Mouse (Mus musculus) MEL (cell line): ENCODE measurements around the gene Osbpl8. TPM values are rescaled to one million over a fixed set of nuclear protein-coding genes. Genes with fewer than 3 reads are reported as not detected.

Experiments
- DNase-seq: peaks from one replicate; pipeline ENCODE4 v3.0.0; 2011; ENCODE audit warnings: low read depth, low spot score
- H3K27ac ChIP-seq: 2 replicates; pipeline ENCODE4 v1.5.1; 2012; ENCODE audit warnings: low read depth, mild to moderate bottlenecking, control low read depth, low read length, moderate library complexity; ENCODE audit not compliant: control insufficient read depth
- H3K27me3 ChIP-seq, 2 experiments: fragments of 150-350 bp in 1 of 2; sonication (generic) in 1 of 2; 2 replicates each; pipeline ENCODE4 v1.6.1; 2012; ENCODE audit warnings: low read length in 2 of 2, mild to moderate bottlenecking in 2 of 2, improper control_type of control experiment in 1 of 2, moderate library complexity in 1 of 2; ENCODE audit not compliant: insufficient read depth in 2 of 2, control insufficient read depth in 1 of 2
- H3K36me3 ChIP-seq, 2 experiments: 2 replicates each; pipeline ENCODE4 v1.6.1; 2012 to 2014; ENCODE audit warnings: low read length in 2 of 2, improper control_type of control experiment in 1 of 2, inconsistent platforms in 1 of 2, mild to moderate bottlenecking in 1 of 2; ENCODE audit not compliant: insufficient read depth in 2 of 2, control insufficient read depth in 1 of 2
- H3K4me1 ChIP-seq, 2 experiments: fragments of 150-350 bp in 1 of 2; sonication (generic) in 1 of 2; 2 replicates each; pipeline ENCODE4 v1.6.1; 2012; ENCODE audit warnings: low read length in 2 of 2, improper control_type of control experiment in 1 of 2, mild to moderate bottlenecking in 1 of 2; ENCODE audit not compliant: insufficient read depth in 2 of 2, control insufficient read depth in 1 of 2
- H3K4me3 ChIP-seq, 2 experiments: fragments of 150-350 bp in 1 of 2; sonication (generic) in 1 of 2; 2 replicates each; pipeline ENCODE4 v1.5.1; 2012; ENCODE audit warnings: low read depth in 2 of 2, low read length in 2 of 2, mild to moderate bottlenecking in 2 of 2, moderate library complexity in 2 of 2, control low read depth in 1 of 2, improper control_type of control experiment in 1 of 2; ENCODE audit not compliant: control insufficient read depth in 1 of 2, insufficient read depth in 1 of 2
- H3K79me2 ChIP-seq: 2 replicates; pipeline ENCODE4 v1.6.1; 2012; ENCODE audit warnings: mild to moderate bottlenecking, low read length, moderate library complexity; ENCODE audit not compliant: control insufficient read depth, poor library complexity, insufficient read depth
- H3K9ac ChIP-seq: 2 replicates; pipeline ENCODE4 v1.6.1; 2012; ENCODE audit warnings: low read depth, mild to moderate bottlenecking, control low read depth, low read length, moderate library complexity; ENCODE audit not compliant: control insufficient read depth, poor library complexity, severe bottlenecking
- H3K9me3 ChIP-seq: fragments of 150-350 bp; sonication (generic); replicated peaks from 2 replicates; pipeline ENCODE4 v1.6.1; 2012; ENCODE audit warnings: mild to moderate bottlenecking, low read length, improper control_type of control experiment, moderate library complexity; ENCODE audit not compliant: insufficient read depth
- CHD1 ChIP-seq: IDR thresholded peaks from 2 replicates; pipeline ENCODE4 v1.6.1; 2012; ENCODE audit warnings: low read depth, mild to moderate bottlenecking, inconsistent platforms, low read length, improper control_type of control experiment
- CHD2 ChIP-seq: IDR thresholded peaks from 2 replicates; pipeline ENCODE4 v1.6.1; 2011; ENCODE audit warnings: low read length, improper control_type of control experiment
- EP300 ChIP-seq, 2 experiments: IDR thresholded peaks; 2 replicates each; pipeline ENCODE4 v1.6.1; 2011; ENCODE audit warnings: improper control_type of control experiment in 2 of 2, low read length in 2 of 2, low read depth in 1 of 2, mild to moderate bottlenecking in 1 of 2
- GATA1 ChIP-seq: IDR thresholded peaks from 2 replicates; pipeline ENCODE4 v1.6.1; 2011; ENCODE audit warnings: low read depth, low read length, improper control_type of control experiment
- KAT2A ChIP-seq: conservative IDR thresholded peaks from 2 replicates; pipeline ENCODE4 v1.6.1; 2012; ENCODE audit warnings: low read depth, low read length, improper control_type of control experiment, inconsistent platforms
- MAFK ChIP-seq: IDR thresholded peaks from 2 replicates; pipeline ENCODE4 v1.6.1; 2011; ENCODE audit warnings: low read depth, mild to moderate bottlenecking, low read length, improper control_type of control experiment, borderline replicate concordance
- MAZ ChIP-seq: IDR thresholded peaks from 2 replicates; pipeline ENCODE4 v1.6.1; 2012; ENCODE audit warnings: low read depth, mild to moderate bottlenecking, inconsistent platforms, low read length, improper control_type of control experiment
- MXI1 ChIP-seq: IDR thresholded peaks from 2 replicates; pipeline ENCODE4 v1.6.1; 2011; ENCODE audit warnings: mild to moderate bottlenecking, low read depth, low read length, improper control_type of control experiment
- MYC ChIP-seq: IDR thresholded peaks from 2 replicates; pipeline ENCODE4 v1.6.1; 2011; ENCODE audit warnings: low read depth, mild to moderate bottlenecking, low read length, improper control_type of control experiment, moderate library complexity
- NELFE ChIP-seq: IDR thresholded peaks from 2 replicates; pipeline ENCODE4 v1.6.1; 2011; ENCODE audit warnings: low read depth, low read length, improper control_type of control experiment
- POLR2AphosphoS2 ChIP-seq: IDR thresholded peaks from 2 replicates; pipeline ENCODE4 v1.6.1; 2011; ENCODE audit warnings: low read length, improper control_type of control experiment
- RCOR1 ChIP-seq: IDR thresholded peaks from 2 replicates; pipeline ENCODE4 v1.6.1; 2012; ENCODE audit warnings: low read depth, mild to moderate bottlenecking, inconsistent platforms, low read length, improper control_type of control experiment
- SIN3A ChIP-seq: IDR thresholded peaks from 2 replicates; pipeline ENCODE4 v1.6.1; 2012; ENCODE audit warnings: low read length, improper control_type of control experiment, inconsistent platforms
- SMC3 ChIP-seq: IDR thresholded peaks from 2 replicates; pipeline ENCODE4 v1.6.1; 2011; ENCODE audit warnings: low read depth, low read length, improper control_type of control experiment
- TBP ChIP-seq: IDR thresholded peaks from 2 replicates; pipeline ENCODE4 v1.8.0; 2011; ENCODE audit warnings: low read depth, low read length, improper control_type of control experiment
- TCF12 ChIP-seq: IDR thresholded peaks from 2 replicates; pipeline ENCODE4 v1.6.1; 2014; ENCODE audit warnings: low read depth, mild to moderate bottlenecking, inconsistent platforms, low read length, improper control_type of control experiment, moderate library complexity
- UBTF ChIP-seq: IDR thresholded peaks from 2 replicates; pipeline ENCODE4 v1.6.1; 2012; ENCODE audit warnings: low read depth, mild to moderate bottlenecking, inconsistent platforms, low read length, improper control_type of control experiment, moderate library complexity, borderline replicate concordance; ENCODE audit not compliant: insufficient read depth
- USF1 ChIP-seq: IDR thresholded peaks from 2 replicates; pipeline ENCODE4 v1.6.1; 2014; ENCODE audit warnings: low read depth, mild to moderate bottlenecking, inconsistent platforms, low read length, improper control_type of control experiment, moderate library complexity
- USF2 ChIP-seq, 2 experiments: IDR thresholded peaks; 2 replicates each; pipeline ENCODE4 v1.6.1; 2011 to 2012; ENCODE audit warnings: improper control_type of control experiment in 2 of 2, low read length in 2 of 2, borderline replicate concordance in 1 of 2, inconsistent platforms in 1 of 2, low read depth in 1 of 2, mild to moderate bottlenecking in 1 of 2; ENCODE audit not compliant: insufficient read depth in 1 of 2
- ZC3H11A ChIP-seq: IDR thresholded peaks from 2 replicates; pipeline ENCODE4 v1.6.1; 2012; ENCODE audit warnings: low read depth, mild to moderate bottlenecking, inconsistent platforms, low read length, improper control_type of control experiment
- ZKSCAN1 ChIP-seq: IDR thresholded peaks from 2 replicates; pipeline ENCODE4 v1.6.1; 2012; ENCODE audit warnings: low read depth, mild to moderate bottlenecking, inconsistent platforms, low read length, improper control_type of control experiment, moderate library complexity
- ZMIZ1 ChIP-seq: IDR thresholded peaks from 2 replicates; pipeline ENCODE4 v1.6.1; 2012; ENCODE audit warnings: low read depth, mild to moderate bottlenecking, inconsistent platforms, low read length, improper control_type of control experiment, moderate library complexity
- polyA plus RNA-seq, 2 experiments: library from polyadenylated mRNA; stranded (reverse) in 1 of 2; unstranded in 1 of 2; fragments of >175 nt in 1 of 2; fragments of >200 nt in 1 of 2; gene quantifications; 2 replicates each; pipeline versions ENCODE4 v1.2.1 to v1.2.4; 2012; ENCODE audit warnings: low replicate concordance in 2 of 2, low read depth in 1 of 2; ENCODE audit not compliant: insufficient read length in 2 of 2, insufficient read depth in 1 of 2, missing spikeins in 1 of 2
- total RNA-seq: library from RNA; depleted of rRNA; stranded (reverse); fragments of 300-350 nt; gene quantifications from 2 replicates; pipeline ENCODE4 v1.2.3, GENCODE M21; 2012

The Osbpl8 gene
- total and polyA plus RNA-seq, 3 experiments: 26.2 to 44.8 (median 33.4) TPM

DNA sequence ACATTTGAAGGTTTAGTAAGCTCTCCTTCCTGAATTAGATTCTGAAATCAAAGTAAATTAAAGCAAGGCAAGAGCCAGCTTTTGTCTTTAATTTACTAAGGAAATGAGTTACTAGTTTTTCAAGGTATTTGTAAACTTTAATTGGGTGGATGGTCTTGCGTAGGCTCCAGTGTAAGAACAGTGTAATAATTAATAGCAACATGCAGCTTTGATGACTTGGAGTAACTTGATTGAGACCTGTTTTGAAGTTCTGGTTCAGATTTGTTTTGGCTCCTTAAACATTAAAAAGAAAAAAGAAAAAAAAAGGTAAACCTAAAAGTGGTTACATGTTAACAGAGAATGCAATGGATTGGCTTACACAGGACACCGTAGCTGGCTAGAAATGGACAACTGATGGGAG lies 40.9 kb downstream of the Osbpl8 start:
- H3K79me2 ChIP-seq: peaks cover 18% of the 10 kb centered on the region
- no peaks in the 10 kb centered on the region; a peak in 1 of 4 replicates for H3K4me1 ChIP-seq
- H3K36me3 ChIP-seq: peaks cover 0 to 20% of the 10 kb centered on the region in 2 experiments; a peak in 2 of 4 replicates
- no peak overlapping the region for H3K9ac ChIP-seq
- no peak overlapping the region for H3K4me3 ChIP-seq
- DNase-seq: no peak
- H3K9me3 ChIP-seq: no peaks in the 10 kb centered on the region
- no peaks in the 10 kb centered on the region for H3K27me3 ChIP-seq
- H3K27ac ChIP-seq: no peak overlapping the region
- no peak for TF ChIP-seq KAT2A
- TF ChIP-seq MAZ: no peak
- no peak for TF ChIP-seq POLR2AphosphoS2
- TF ChIP-seq USF2 (IDR thresholded peaks at IDR 0.05; ENCODE audit: borderline replicate concordance in 1 of 2, insufficient read depth in 1 of 2, low read depth in 1 of 2, low read length in 2 of 2): no peak
- TF ChIP-seq ZMIZ1: no peak
- TF ChIP-seq CHD2: no peak
- no peak for TF ChIP-seq CHD1
- no peak for TF ChIP-seq SMC3
- TF ChIP-seq NELFE: no peak
- TF ChIP-seq RCOR1: no peak
- TF ChIP-seq MAFK: no peak
- TF ChIP-seq TBP: no peak
- TF ChIP-seq MYC: no peak
- TF ChIP-seq MXI1: no peak
- TF ChIP-seq GATA1: no peak
- no peak for TF ChIP-seq ZKSCAN1
- TF ChIP-seq TCF12: no peak
- no peak for TF ChIP-seq EP300 (IDR thresholded peaks at IDR 0.05; ENCODE audit: low read depth in 1 of 2, low read length in 2 of 2)
- no peak for TF ChIP-seq ZC3H11A
- TF ChIP-seq UBTF: no peak

DNA sequence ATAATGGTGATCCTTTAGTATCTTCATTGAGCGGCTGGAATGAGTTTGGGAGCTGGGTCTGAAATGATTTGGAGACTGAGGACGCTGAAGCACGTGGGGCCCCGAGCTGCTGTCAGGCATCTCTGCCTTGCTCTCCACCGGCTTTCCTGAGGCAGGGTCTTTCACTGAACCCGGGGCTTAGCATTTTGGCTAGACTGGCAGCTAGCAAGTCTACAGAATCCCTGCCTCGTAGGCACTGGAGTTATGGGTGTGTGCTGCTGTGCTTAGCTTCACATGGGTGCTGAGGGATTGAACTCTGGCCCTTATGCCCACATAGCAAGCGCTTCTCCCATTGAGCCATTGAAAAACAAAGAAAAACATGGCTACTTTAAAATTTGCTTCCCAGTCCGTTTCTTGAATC lies 42.8 kb downstream of the Osbpl8 start:
- Histone ChIP-seq H3K27me3 (no peaks in the 10 kb centered on the region), H3K9ac (no peak overlapping the region), H3K4me1 (no peaks in the 10 kb centered on the region; a peak in 2 of 4 replicates), H3K4me3 (no peak overlapping the region), H3K79me2 (peaks cover 23% of the 10 kb centered on the region), H3K36me3 (peaks cover 0 to 22% of the 10 kb centered on the region in 2 experiments; a peak in 3 of 4 replicates), H3K9me3 (no peaks in the 10 kb centered on the region), H3K27ac (no peak overlapping the region)
- TF ChIP-seq USF1 (no peak), SIN3A (no peak), ZMIZ1 (no peak), POLR2AphosphoS2 (no peak), CHD1 (no peak), USF2 (IDR thresholded peaks at IDR 0.05; ENCODE audit: borderline replicate concordance in 1 of 2, insufficient read depth in 1 of 2, low read depth in 1 of 2, low read length in 2 of 2) (no peak)
- no peak for DNase-seq
